Mouse (Mus musculus) bone marrow macrophage, adult 2 months (primary cell): ENCODE results near the gene Gm44511. TPM values are rescaled to one million over a fixed set of nuclear protein-coding genes. Genes with fewer than 3 reads are reported as not detected.
"Not testable (repeated sequence)": the region's sequence is repeated elsewhere in the genome, so short reads cannot be mapped to it uniquely, and the experiment has no call there.

ENCODE experiments used
- H3K27ac ChIP-seq: 2 replicates; pipeline ENCODE4 v1.5.1; 2012; ENCODE audit warnings: low read depth, low read length; ENCODE audit not compliant: insufficient read depth
- H3K4me1 ChIP-seq: 2 replicates; pipeline ENCODE4 v1.6.1; 2012; ENCODE audit warnings: low read length; ENCODE audit not compliant: control insufficient read depth, insufficient read depth
- H3K4me3 ChIP-seq: 2 replicates; pipeline ENCODE4 v1.5.1; 2012; ENCODE audit warnings: mild to moderate bottlenecking, low read length, moderate library complexity; ENCODE audit not compliant: insufficient read depth
- CTCF ChIP-seq: IDR thresholded peaks from 2 replicates; pipeline ENCODE4 v1.5.1; 2012; ENCODE audit warnings: low read depth, mild to moderate bottlenecking, low read length, moderate library complexity
- POLR2A ChIP-seq: IDR thresholded peaks from 2 replicates; pipeline ENCODE4 v1.6.1; 2012; ENCODE audit warnings: mild to moderate bottlenecking, low read depth, low read length, borderline replicate concordance
- polyA plus RNA-seq: library from polyadenylated mRNA; stranded (reverse); fragments of >200 nt; gene quantifications from 2 replicates; pipeline ENCODE4 v1.2.4, GENCODE M21; 2012; ENCODE audit not compliant: missing spikeins, insufficient read depth, insufficient read length

The Gm44511 gene
- polyA plus RNA-seq, 1 experiment, result not detected

- no peak for TF ChIP-seq CTCF
- TF ChIP-seq POLR2A, result no peak
- Histone ChIP-seq H3K4me3 (peak overlapping the region; percentile 89), H3K4me1 (peaks cover 14% of the 10 kb centered on the region), H3K27ac (peak overlapping the region; percentile 35)
Observed at GRCm38 (mm10) chr6:128842356-128842944, 16.3 kb upstream of the Gm44511 start.

DNA sequence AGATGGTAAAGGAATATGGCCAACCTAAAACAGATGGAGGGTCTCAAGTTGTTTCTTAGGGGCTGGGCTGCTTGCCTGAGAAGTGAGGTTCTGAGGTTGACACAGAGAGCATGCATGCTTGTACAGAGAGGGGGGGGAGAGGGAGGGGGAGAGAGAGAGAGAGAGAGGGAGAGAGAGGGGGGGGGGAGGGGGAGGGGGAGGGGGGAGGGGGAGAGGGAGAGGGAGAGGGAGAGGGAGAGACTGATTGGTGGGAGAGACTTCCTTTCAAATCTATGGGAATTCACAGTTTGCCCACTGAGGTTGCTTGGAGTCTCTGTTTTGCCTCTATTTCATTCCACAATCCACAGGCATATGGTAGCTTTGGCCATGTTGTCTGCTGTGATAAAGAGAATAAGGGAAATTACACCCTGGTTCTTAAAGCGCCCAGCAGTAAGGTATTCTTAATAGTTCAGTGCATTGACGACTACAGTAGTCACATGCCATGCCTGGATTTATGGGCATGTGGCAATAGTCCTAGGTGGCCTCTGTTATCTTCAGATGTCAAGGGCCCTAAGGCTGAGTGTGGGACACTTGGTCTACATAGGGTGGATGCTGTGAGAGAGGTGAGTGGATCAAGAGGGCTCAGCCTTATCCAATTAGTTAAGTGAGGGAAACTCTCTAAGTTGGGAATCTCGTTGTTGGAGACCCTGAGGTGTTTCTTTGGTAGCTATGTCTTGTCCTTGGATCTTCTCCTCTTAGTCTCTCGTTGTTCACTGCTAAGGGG is 15.4 kb upstream of the Gm44511 start:
- Histone ChIP-seq H3K4me3 (no peak overlapping the region), H3K27ac (no peak overlapping the region), H3K4me1 (peaks cover 15% of the 10 kb centered on the region)
- TF ChIP-seq CTCF (no peak), POLR2A (no peak)

- H3K27ac ChIP-seq, result not testable (repeated sequence)
- peaks cover 13% of the 10 kb centered on the region for H3K4me1 ChIP-seq
Observed at GRCm38 (mm10) chr6:128840669-128841068, 14.6 kb upstream of the Gm44511 start.

GRCm38 (mm10) chr6:128839921-128840320 is 13.8 kb upstream of the Gm44511 start:
- H3K4me3 ChIP-seq, result peak overlapping the region; percentile 65; the same call in 1 of the 2 replicates
- H3K4me1 ChIP-seq, result peaks cover 17% of the 10 kb centered on the region
- no peak overlapping the region for H3K27ac ChIP-seq
- TF ChIP-seq POLR2A, result no peak
- TF ChIP-seq CTCF, result no peak

More at GRCm38 (mm10) chr6:128840669-128841068, 14.6 kb upstream of the Gm44511 start:
- not testable (repeated sequence) for H3K4me3 ChIP-seq

- Histone ChIP-seq H3K4me3 (peak overlapping the region; percentile 65), H3K4me1 (peaks cover 12% of the 10 kb centered on the region), H3K27ac (peak overlapping the region; percentile 47)
- peak; percentile 51 for TF ChIP-seq CTCF
- TF ChIP-seq POLR2A, result no peak
Observed at GRCm38 (mm10) chr6:128839266-128839771, 13.2 kb upstream of the Gm44511 start.

- H3K27ac ChIP-seq, result peak overlapping the region; percentile 92
- peak overlapping the region; percentile 92 for H3K4me3 ChIP-seq
- no peak for TF ChIP-seq POLR2A
- TF ChIP-seq CTCF, result no peak
- H3K4me1 ChIP-seq, result peaks cover 14% of the 10 kb centered on the region; the same call in 1 of the 2 replicates
Observed at GRCm38 (mm10) chr6:128838342-128839265, 12.5 kb upstream of the Gm44511 start.

DNA sequence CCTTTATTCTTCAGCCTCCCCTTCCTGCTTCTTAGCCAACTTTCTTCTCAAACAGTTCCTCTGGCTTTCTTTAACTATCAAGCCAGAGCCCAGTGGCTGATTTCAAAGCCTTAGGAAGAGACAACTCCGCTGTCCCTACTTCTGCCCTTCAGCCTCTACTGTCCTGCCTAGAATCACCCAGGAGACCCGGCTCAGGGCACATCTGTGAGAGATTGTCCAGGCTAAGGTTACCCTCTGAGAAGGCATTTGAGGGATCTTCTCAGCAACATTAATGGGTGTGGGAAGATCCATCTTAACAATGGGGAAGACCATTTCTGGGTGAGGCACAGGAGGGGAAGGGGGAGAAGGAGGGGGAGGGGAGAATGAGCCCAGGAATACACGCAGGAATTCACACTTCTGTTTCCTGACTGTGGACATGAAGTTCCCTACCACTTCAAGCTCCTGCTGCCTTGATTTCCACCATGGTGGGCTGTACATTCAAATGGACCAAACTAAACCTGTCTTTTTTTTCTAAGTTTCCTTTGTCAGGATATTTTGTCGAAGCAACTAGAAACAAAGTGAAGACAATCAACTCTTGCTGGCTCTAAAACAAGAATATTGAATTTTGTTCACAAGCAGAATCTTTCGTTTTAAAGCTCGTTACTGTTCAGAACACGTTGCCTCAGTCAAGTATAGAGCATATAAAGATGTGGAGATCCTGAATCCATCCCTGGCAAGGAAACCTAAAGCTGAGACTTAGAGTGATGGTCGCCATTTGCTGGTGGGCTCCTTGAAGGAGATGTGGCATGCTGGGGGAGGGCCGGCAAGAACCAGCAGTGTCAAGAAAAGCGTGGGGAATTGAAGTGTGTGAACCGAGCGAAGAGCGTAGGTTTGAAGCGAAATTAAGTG is 11.6 kb upstream of the Gm44511 start:
- no peak for TF ChIP-seq POLR2A
- H3K4me1 ChIP-seq, result peaks cover 21% of the 10 kb centered on the region; the same call in 1 of the 2 replicates
- no peak overlapping the region for H3K27ac ChIP-seq
- H3K4me3 ChIP-seq, result peak overlapping the region; percentile 92

DNA sequence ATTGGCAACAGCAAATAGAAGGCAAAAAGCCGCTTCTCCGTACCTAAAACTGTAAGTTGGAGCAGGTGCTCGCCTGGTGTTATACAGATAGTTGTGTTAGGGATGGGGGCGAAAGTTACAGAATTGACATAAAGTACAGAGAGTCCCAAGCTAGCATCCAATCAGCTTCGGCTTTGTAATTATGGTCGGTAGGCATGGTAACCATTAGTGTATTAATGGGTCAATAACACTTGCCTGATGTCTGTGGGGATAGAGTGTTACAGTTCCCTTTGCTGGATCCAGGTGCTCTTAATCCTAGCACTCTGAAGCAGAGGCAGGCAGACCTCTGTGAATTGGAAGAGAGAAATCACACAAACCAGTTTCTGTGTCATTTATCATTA is 10.8 kb upstream of the Gm44511 start:
- peaks cover 21% of the 10 kb centered on the region; the same call in 1 of the 2 replicates for H3K4me1 ChIP-seq
- no peak for TF ChIP-seq CTCF
- no peak for TF ChIP-seq POLR2A
- no peak overlapping the region for H3K27ac ChIP-seq
- H3K4me3 ChIP-seq, result no peak overlapping the region
